Mouse (Mus musculus) spleen, postnatal 14 days (tissue): ENCODE measurements at regions not wholly inside any gene's neighbourhood (a gene's known extent, or its start where the extent isn't known, plus 50 kb on each side); places are given as distances from the start of the nearest gene placed in this dataset.

Experiments used
- DNase-seq, 2 experiments: peaks; one replicate each; pipeline ENCODE4 v3.0.0; 2021 to 2022; ENCODE audit warnings: low spot score in 2 of 2

- DNase-seq: no peak
Observed at GRCm38 (mm10) chr13:112038556-112039304, 229.9 kb upstream of the Map3k1 start.

- no peak for DNase-seq
Observed at GRCm38 (mm10) chr13:112039422-112040145, 230.8 kb upstream of the Map3k1 start.

GRCm38 (mm10) chr13:112043524-112044246 is 234.9 kb upstream of the Map3k1 start:
- DNase-seq: peak in 1 of 2 experiments; percentile 29

- no peak for DNase-seq
Observed at GRCm38 (mm10) chr13:112044372-112044771, 235.6 kb upstream of the Map3k1 start.

GRCm38 (mm10) chr13:112046247-112047211 is 237.7 kb upstream of the Map3k1 start:
- no peak for DNase-seq

- no peak for DNase-seq
Observed at GRCm38 (mm10) chr13:112047408-112047807, 238.6 kb upstream of the Map3k1 start.

- no peak for DNase-seq
Observed at GRCm38 (mm10) chr13:112047874-112048273, 239.1 kb upstream of the Map3k1 start.

- no peak for DNase-seq
Observed at GRCm38 (mm10) chr13:112048327-112048726, 239.5 kb upstream of the Map3k1 start.

GRCm38 (mm10) chr13:112050892-112051291 is 237.4 kb upstream of the Ankrd55 start:
- no peak for DNase-seq

- no peak for DNase-seq
Observed at GRCm38 (mm10) chr13:112052011-112052410, 236.2 kb upstream of the Ankrd55 start.

- DNase-seq: no peak
Observed at GRCm38 (mm10) chr13:112052456-112052855, 235.8 kb upstream of the Ankrd55 start.

- no peak for DNase-seq
Observed at GRCm38 (mm10) chr13:112054879-112055371, 233.3 kb upstream of the Ankrd55 start.

GRCm38 (mm10) chr13:112058218-112058617 is 230.0 kb upstream of the Ankrd55 start:
- no peak for DNase-seq

GRCm38 (mm10) chr13:112058771-112059170 is 229.5 kb upstream of the Ankrd55 start:
- DNase-seq: no peak

GRCm38 (mm10) chr13:112062024-112062423 is 226.2 kb upstream of the Ankrd55 start:
- DNase-seq: no peak

GRCm38 (mm10) chr13:112063409-112064111 is 224.7 kb upstream of the Ankrd55 start:
- no peak for DNase-seq

GRCm38 (mm10) chr13:112064681-112065080 is 223.6 kb upstream of the Ankrd55 start:
- no peak for DNase-seq

GRCm38 (mm10) chr13:112067066-112067847 is 221.0 kb upstream of the Ankrd55 start:
- no peak for DNase-seq

GRCm38 (mm10) chr13:112070757-112071156 is 217.5 kb upstream of the Ankrd55 start:
- no peak for DNase-seq
